Mouse (Mus musculus): Measurements from ENCODE around the gene Acvr1b. TPM values are rescaled to one million over a fixed set of nuclear protein-coding genes. Genes with fewer than 3 reads are reported as not detected.

Acvr1b gene
- polyA plus RNA-seq, 1 experiment from 2014 or later: 30.4 TPM

- H3K4me3 ChIP-seq (replicated peaks; ENCODE audit: low read depth, low read length): 0 out of 2 replicates have a peak overlapping the region, but pooled peaks have one; percentile 12
- 0 out of 2 replicates have a peak, but pooled peaks cover 10% of the 10 kb centered on the region for H3K36me3 ChIP-seq (ENCODE audit: control insufficient read depth, insufficient read depth, low read length)
- no peaks in the 10 kb centered on the region for H3K4me1 ChIP-seq (ENCODE audit: control insufficient read depth, insufficient read depth, low read length)
- ATAC-seq (ENCODE audit: low FRiP score, low TSS enrichment): no peak
- H3K9ac ChIP-seq (replicated peaks; ENCODE audit: low read length): no peak overlapping the region; the same call in 1 of the 2 replicates
- no peak for DNase-seq
- 0 out of 2 replicates have a peak, but pooled peaks cover 3% of the 10 kb centered on the region for H3K27me3 ChIP-seq (ENCODE audit: control insufficient read depth, insufficient read depth, low read length)
- H3K27ac ChIP-seq (replicated peaks; ENCODE audit: low read depth, low read length): no peak overlapping the region
- 52% methylated on average over 53 of the region's 56 CpGs for WGBS
- H3K9me3 ChIP-seq (ENCODE audit: control insufficient read depth, low read length): no peaks in the 10 kb centered on the region
- H3K4me2 ChIP-seq (ENCODE audit: low read length): peak overlapping the region; percentile 44
These were observed 57.8 kb downstream of the Acvr1b start for GRCm38 (mm10) chr15:101231648-101232180.

- 82% methylated on average over 4 of the region's 4 CpGs for WGBS
- Histone ChIP-seq H3K27ac (replicated peaks; ENCODE audit: low read depth, low read length) (no peak overlapping the region), H3K36me3 (ENCODE audit: control insufficient read depth, insufficient read depth, low read length) (0 out of 2 replicates have a peak, but pooled peaks cover 10% of the 10 kb centered on the region), H3K4me3 (replicated peaks; ENCODE audit: low read depth, low read length) (no peak overlapping the region), H3K27me3 (ENCODE audit: control insufficient read depth, insufficient read depth, low read length) (0 out of 2 replicates have a peak, but pooled peaks cover 3% of the 10 kb centered on the region), H3K9ac (replicated peaks; ENCODE audit: low read length) (no peak overlapping the region), H3K4me1 (ENCODE audit: control insufficient read depth, insufficient read depth, low read length) (no peaks in the 10 kb centered on the region), H3K9me3 (ENCODE audit: control insufficient read depth, low read length) (no peaks in the 10 kb centered on the region), H3K4me2 (ENCODE audit: low read length) (no peak overlapping the region)
- no peak for ATAC-seq (ENCODE audit: low FRiP score, low TSS enrichment)
- no peak for DNase-seq
These were observed 58.7 kb downstream of the Acvr1b start for GRCm38 (mm10) chr15:101232607-101233006.

GRCm38 (mm10) chr15:101233183-101233582 is 59.3 kb downstream of the Acvr1b start:
- H3K27ac ChIP-seq (replicated peaks; ENCODE audit: low read depth, low read length): no peak overlapping the region
- no peak overlapping the region for H3K4me2 ChIP-seq (ENCODE audit: low read length)
- 0 out of 2 replicates have a peak, but pooled peaks cover 3% of the 10 kb centered on the region for H3K27me3 ChIP-seq (ENCODE audit: control insufficient read depth, insufficient read depth, low read length)
- no peaks in the 10 kb centered on the region for H3K4me1 ChIP-seq (ENCODE audit: control insufficient read depth, insufficient read depth, low read length)
- H3K4me3 ChIP-seq (replicated peaks; ENCODE audit: low read depth, low read length): no peak overlapping the region
- H3K36me3 ChIP-seq (ENCODE audit: control insufficient read depth, insufficient read depth, low read length): 0 out of 2 replicates have a peak, but pooled peaks cover 10% of the 10 kb centered on the region
- no peak overlapping the region for H3K9ac ChIP-seq (replicated peaks; ENCODE audit: low read length)
- DNase-seq (no peak), ATAC-seq (ENCODE audit: low FRiP score, low TSS enrichment) (no peak)
- H3K9me3 ChIP-seq (ENCODE audit: control insufficient read depth, low read length): no peaks in the 10 kb centered on the region
- 91% methylated on average over 3 of the region's 3 CpGs for WGBS

- Histone ChIP-seq H3K27me3 (ENCODE audit: control insufficient read depth, insufficient read depth, low read length) (0 out of 2 replicates have a peak, but pooled peaks cover 3% of the 10 kb centered on the region), H3K4me3 (replicated peaks; ENCODE audit: low read depth, low read length) (no peak overlapping the region), H3K4me1 (ENCODE audit: control insufficient read depth, insufficient read depth, low read length) (0 out of 2 replicates have a peak, but pooled peaks cover 1% of the 10 kb centered on the region), H3K9me3 (ENCODE audit: control insufficient read depth, low read length) (no peaks in the 10 kb centered on the region), H3K9ac (replicated peaks; ENCODE audit: low read length) (no peak overlapping the region), H3K27ac (replicated peaks; ENCODE audit: low read depth, low read length) (no peak overlapping the region), H3K36me3 (ENCODE audit: control insufficient read depth, insufficient read depth, low read length) (0 out of 2 replicates have a peak, but pooled peaks cover 10% of the 10 kb centered on the region), H3K4me2 (ENCODE audit: low read length) (no peak overlapping the region)
- DNase-seq (no peak), ATAC-seq (ENCODE audit: low FRiP score, low TSS enrichment) (no peak)
- 31% methylated on average over 11 of the region's 11 CpGs for WGBS
These were observed 59.9 kb downstream of the Acvr1b start for GRCm38 (mm10) chr15:101233641-101234275.

- H3K4me1 ChIP-seq (ENCODE audit: control insufficient read depth, insufficient read depth, low read length): 0 out of 2 replicates have a peak, but pooled peaks cover 6% of the 10 kb centered on the region
- no peak overlapping the region for H3K27ac ChIP-seq (replicated peaks; ENCODE audit: low read depth, low read length)
- 0 out of 2 replicates have a peak, but pooled peaks cover 4% of the 10 kb centered on the region for H3K36me3 ChIP-seq (ENCODE audit: control insufficient read depth, insufficient read depth, low read length)
- no peak overlapping the region for H3K4me3 ChIP-seq (replicated peaks; ENCODE audit: low read depth, low read length)
- no peak overlapping the region for H3K9ac ChIP-seq (replicated peaks; ENCODE audit: low read length)
- DNase-seq (no peak), ATAC-seq (ENCODE audit: low FRiP score, low TSS enrichment) (no peak)
- no peaks in the 10 kb centered on the region for H3K9me3 ChIP-seq (ENCODE audit: control insufficient read depth, low read length)
- WGBS: 66% methylated on average over 10 of the region's 10 CpGs
- H3K4me2 ChIP-seq (ENCODE audit: low read length): no peak overlapping the region
- 0 out of 2 replicates have a peak, but pooled peaks cover 3% of the 10 kb centered on the region for H3K27me3 ChIP-seq (ENCODE audit: control insufficient read depth, insufficient read depth, low read length)
These were observed 60.9 kb downstream of the Acvr1b start for GRCm38 (mm10) chr15:101234611-101235341.

GRCm38 (mm10) chr15:101235342-101235698 is 61.5 kb downstream of the Acvr1b start:
- DNase-seq (no peak), ATAC-seq (ENCODE audit: low FRiP score, low TSS enrichment) (no peak)
- 0 out of 2 replicates have a peak, but pooled peaks cover 6% of the 10 kb centered on the region for H3K4me1 ChIP-seq (ENCODE audit: control insufficient read depth, insufficient read depth, low read length)
- no peak overlapping the region for H3K9ac ChIP-seq (replicated peaks; ENCODE audit: low read length)
- H3K27ac ChIP-seq (replicated peaks; ENCODE audit: low read depth, low read length): no peak overlapping the region
- H3K4me3 ChIP-seq (replicated peaks; ENCODE audit: low read depth, low read length): no peak overlapping the region
- H3K4me2 ChIP-seq (ENCODE audit: low read length): no peak overlapping the region
- no peaks in the 10 kb centered on the region for H3K9me3 ChIP-seq (ENCODE audit: control insufficient read depth, low read length)
- H3K36me3 ChIP-seq (ENCODE audit: control insufficient read depth, insufficient read depth, low read length): 0 out of 2 replicates have a peak, but pooled peaks cover 4% of the 10 kb centered on the region
- WGBS: 44% methylated on average over 5 of the region's 5 CpGs
- H3K27me3 ChIP-seq (ENCODE audit: control insufficient read depth, insufficient read depth, low read length): 0 out of 2 replicates have a peak, but pooled peaks cover 3% of the 10 kb centered on the region

- no peak overlapping the region for H3K4me2 ChIP-seq (ENCODE audit: low read length)
These were observed 62.0 kb downstream of the Acvr1b start for GRCm38 (mm10) chr15:101235728-101236327.

GRCm38 (mm10) chr15:101236878-101237277 is 63.0 kb downstream of the Acvr1b start:
- no peak overlapping the region for H3K27ac ChIP-seq (replicated peaks; ENCODE audit: low read depth, low read length)
- no peaks in the 10 kb centered on the region for H3K9me3 ChIP-seq (ENCODE audit: control insufficient read depth, low read length)
- no peak overlapping the region for H3K4me3 ChIP-seq (replicated peaks; ENCODE audit: low read depth, low read length)
- WGBS: 8% methylated on average over 3 of the region's 3 CpGs
- 0 out of 2 replicates have a peak, but pooled peaks cover 3% of the 10 kb centered on the region for H3K27me3 ChIP-seq (ENCODE audit: control insufficient read depth, insufficient read depth, low read length)
- ATAC-seq (ENCODE audit: low FRiP score, low TSS enrichment): no peak
- DNase-seq: peak; percentile 71
- 0 out of 2 replicates have a peak, but pooled peaks cover 6% of the 10 kb centered on the region for H3K4me1 ChIP-seq (ENCODE audit: control insufficient read depth, insufficient read depth, low read length)
- H3K36me3 ChIP-seq (ENCODE audit: control insufficient read depth, insufficient read depth, low read length): no peaks in the 10 kb centered on the region
- H3K9ac ChIP-seq (replicated peaks; ENCODE audit: low read length): no peak overlapping the region
- H3K4me2 ChIP-seq (ENCODE audit: low read length): no peak overlapping the region

More at GRCm38 (mm10) chr15:101235728-101236327, 62.0 kb downstream of the Acvr1b start:
- 0 out of 2 replicates have a peak, but pooled peaks cover 6% of the 10 kb centered on the region for H3K4me1 ChIP-seq (ENCODE audit: control insufficient read depth, insufficient read depth, low read length)
- H3K4me3 ChIP-seq (replicated peaks; ENCODE audit: low read depth, low read length): no peak overlapping the region
- H3K9me3 ChIP-seq (ENCODE audit: control insufficient read depth, low read length): no peaks in the 10 kb centered on the region
- no peak overlapping the region for H3K9ac ChIP-seq (replicated peaks; ENCODE audit: low read length)
- 51% methylated on average over 12 of the region's 12 CpGs for WGBS
- H3K27ac ChIP-seq (replicated peaks; ENCODE audit: low read depth, low read length): no peak overlapping the region
- DNase-seq (no peak), ATAC-seq (ENCODE audit: low FRiP score, low TSS enrichment) (no peak)
- H3K27me3 ChIP-seq (ENCODE audit: control insufficient read depth, insufficient read depth, low read length): 0 out of 2 replicates have a peak, but pooled peaks cover 3% of the 10 kb centered on the region
- no peaks in the 10 kb centered on the region for H3K36me3 ChIP-seq (ENCODE audit: control insufficient read depth, insufficient read depth, low read length)

Data from midbrain, embryonic 14.5 days (tissue).